Mouse (Mus musculus): ENCODE results near the gene Hunk. TPM values are rescaled to one million over a fixed set of nuclear protein-coding genes. Genes with fewer than 3 reads are reported as not detected.

Gene Hunk
- total RNA-seq, 2 experiments from 2014 or later: 7.2 to 8.4 TPM

DNA sequence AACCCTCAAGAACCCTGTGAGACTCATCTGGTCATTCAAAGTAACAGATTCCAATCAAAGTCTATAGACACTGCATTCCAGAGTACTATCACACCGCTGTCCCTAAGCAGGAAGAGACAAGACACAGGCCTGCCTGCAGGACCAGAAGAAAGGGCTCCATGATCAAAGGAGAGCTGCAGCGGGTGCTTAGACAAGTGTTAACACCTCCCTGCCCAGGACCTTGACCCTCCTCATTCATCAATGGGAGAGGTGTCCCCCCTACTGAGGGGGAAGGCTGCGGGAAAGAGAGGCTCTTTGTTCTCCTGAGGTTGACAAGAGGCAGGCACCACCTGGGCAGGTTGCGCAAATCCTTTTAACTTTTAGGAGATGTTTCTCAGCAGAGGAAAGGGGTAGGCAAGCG lies 51.5 kb downstream of the Hunk start:
- no peak for DNase-seq

DNA sequence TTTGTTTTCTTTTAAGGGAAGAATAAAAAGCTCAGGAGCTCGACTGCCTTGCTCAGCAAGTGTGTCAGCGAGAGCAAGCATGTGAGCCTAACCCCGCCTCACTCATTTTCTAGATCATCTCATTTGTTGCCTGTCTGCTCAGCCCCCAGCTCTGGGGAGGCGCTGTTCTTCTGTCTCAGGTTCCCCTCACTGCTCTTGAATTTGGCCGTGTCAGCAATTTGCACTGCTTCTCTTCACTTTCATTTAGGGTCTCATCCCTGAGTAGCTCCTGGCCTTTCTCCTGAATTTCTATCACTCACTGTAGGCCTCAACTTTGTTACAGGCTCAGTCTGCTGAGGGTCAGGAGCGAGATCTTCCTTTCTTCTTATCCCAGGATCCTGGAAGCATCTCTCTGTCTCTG lies 53.7 kb downstream of the Hunk start:
- no peak for DNase-seq

- no peak for DNase-seq
Measured at GRCm38 (mm10) chr16:90440654-90441053, 54.8 kb downstream of the Hunk start.

- no peak for DNase-seq
Measured at GRCm38 (mm10) chr16:90442991-90443390, 57.2 kb downstream of the Hunk start.

GRCm38 (mm10) chr16:90453197-90453596 lies 67.4 kb downstream of the Hunk start:
- peak; percentile 68 for DNase-seq

DNA sequence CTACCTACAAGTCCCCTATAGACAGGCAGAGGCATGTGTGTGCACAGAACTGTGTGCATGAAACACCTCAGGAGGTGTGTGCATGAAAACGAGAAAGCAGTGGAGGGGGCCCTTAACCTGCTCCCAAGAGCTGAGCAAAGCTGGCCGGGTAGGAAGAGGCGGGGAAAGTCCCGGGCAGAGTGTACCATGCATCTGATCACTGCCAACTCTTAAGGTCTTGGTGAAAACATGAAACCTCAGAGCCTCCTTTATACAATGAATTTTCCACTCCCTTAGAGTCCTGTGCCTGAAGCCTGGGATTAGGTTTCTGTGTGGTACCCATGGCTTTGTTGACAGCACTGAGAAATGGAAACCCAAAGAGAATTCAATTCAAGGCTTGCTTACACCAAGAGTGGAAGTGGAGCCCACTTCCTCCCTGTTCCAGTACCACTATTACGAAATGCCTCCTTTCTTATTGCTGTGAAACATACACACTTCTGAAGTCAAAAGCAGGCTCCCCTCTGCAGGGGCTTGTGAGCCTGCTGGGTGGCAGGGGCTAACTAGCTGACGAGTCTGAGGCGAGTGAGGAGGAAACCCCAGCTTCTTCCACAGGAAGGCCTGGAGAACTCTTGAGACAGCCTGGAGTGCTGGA lies 70.8 kb downstream of the Hunk start:
- no peak for DNase-seq

DNA sequence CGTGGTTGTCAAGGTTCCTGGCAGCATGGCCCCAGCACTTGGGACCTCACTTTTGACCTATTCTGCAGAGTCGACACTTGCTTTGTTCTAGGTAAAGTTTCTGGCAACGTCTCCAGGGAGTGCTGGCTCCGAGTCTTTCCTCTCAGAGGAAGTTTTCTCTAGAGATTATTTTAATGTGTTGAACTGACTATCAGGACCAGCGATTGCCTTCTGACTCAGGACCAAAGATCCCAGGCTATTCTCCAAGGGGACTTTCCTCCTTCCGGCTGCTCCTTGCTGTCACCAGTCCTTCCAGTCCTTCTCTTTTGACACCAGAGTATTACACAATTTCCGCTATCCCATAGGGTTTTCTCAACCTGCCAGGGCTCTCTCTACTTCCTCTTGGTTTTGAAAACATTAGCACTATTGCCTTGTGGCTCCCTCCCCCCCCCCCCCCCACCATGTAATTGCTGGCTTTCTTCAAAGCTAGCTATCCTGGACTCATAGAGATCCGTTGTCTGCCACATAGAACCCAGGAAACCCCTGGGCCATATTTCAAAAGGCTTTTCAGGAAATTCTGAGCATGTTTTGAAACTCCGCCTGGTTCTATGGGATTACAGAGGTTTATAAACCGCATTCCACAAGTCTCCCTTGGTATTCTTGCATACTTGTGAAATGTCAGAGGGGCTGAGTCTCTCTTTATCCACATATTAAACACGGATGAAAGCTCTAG lies 73.2 kb downstream of the Hunk start:
- DNase-seq: peak; percentile 25

- peak; percentile 43 for DNase-seq
Measured at GRCm38 (mm10) chr16:90461304-90461905, 75.6 kb downstream of the Hunk start.

DNA sequence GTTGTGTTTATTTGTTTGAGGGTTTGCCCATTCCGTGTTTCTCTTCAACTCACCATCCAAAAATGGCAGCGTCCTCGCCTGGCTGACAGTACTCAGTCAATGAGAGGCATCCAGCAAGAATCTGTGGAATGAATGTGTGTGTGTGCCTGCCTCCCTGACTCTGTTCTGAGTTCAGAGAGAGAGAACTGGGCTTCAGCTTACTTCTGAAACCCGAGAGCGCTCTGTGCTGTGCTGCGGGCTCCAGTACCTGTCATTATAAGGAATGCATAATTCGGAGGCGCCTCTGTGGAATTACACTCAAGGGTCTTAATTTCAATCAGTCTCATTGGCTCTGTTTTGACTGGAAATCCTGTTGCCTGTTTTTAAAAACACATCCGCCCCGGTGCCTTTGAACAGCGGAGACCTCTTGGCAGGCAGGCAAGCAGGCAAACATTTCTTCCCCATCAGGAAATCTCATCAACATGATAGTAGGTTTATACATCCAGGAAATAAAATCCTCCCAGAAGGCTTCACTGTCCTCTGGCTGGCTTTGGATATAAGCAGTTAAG lies 77.0 kb downstream of the Hunk start:
- no peak for DNase-seq

DNA sequence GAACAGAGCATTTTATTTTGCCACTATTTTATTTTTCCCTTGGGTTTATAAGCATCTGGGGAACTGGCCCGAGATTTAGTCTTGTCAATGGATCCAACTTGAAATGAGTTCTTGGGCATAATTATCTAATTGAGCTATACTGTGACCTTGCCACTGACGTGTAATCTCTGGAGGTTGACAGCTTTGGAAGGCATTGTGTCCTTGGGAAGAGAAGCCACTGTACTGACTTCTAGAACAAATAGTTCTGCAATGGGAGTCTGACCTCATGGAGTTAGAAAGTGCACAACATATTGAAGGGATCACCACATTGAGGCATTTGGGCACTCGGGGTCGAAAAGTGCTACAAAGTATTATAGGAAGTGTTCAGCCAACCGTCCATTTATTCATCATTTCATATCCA lies 79.3 kb downstream of the Hunk start:
- no peak for DNase-seq

GRCm38 (mm10) chr16:90468286-90468685 lies 82.5 kb downstream of the Hunk start:
- DNase-seq: no peak

GRCm38 (mm10) chr16:90475701-90476229 lies 90.0 kb downstream of the Hunk start:
- no peak for DNase-seq

- DNase-seq: no peak
Measured at GRCm38 (mm10) chr16:90481612-90482011, 95.8 kb downstream of the Hunk start.

GRCm38 (mm10) chr16:90483341-90483740 lies 97.5 kb downstream of the Hunk start:
- DNase-seq: no peak

GRCm38 (mm10) chr16:90485125-90485524 lies 99.3 kb downstream of the Hunk start:
- no peak for DNase-seq

DNA sequence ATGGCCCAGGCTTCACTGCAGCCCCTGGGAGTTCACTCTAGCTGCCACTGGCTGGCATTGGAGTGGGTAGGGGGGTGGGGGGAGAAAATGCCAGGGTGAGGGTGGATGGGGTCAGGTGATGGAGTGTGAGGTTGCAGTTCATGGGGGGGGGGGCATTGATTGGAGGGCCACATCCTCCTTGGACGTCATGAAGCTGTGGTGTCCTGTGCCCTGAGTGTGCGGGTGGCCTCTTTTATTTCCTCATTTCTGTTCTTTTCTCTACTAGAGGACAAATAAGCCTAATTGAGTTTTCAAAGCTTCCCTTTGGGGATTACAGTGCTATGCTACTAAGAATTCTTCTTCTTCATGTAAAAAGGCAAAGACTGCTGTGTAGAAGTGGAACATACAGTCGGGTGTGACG lies 99.8 kb downstream of the Hunk start:
- no peak for DNase-seq

DNA sequence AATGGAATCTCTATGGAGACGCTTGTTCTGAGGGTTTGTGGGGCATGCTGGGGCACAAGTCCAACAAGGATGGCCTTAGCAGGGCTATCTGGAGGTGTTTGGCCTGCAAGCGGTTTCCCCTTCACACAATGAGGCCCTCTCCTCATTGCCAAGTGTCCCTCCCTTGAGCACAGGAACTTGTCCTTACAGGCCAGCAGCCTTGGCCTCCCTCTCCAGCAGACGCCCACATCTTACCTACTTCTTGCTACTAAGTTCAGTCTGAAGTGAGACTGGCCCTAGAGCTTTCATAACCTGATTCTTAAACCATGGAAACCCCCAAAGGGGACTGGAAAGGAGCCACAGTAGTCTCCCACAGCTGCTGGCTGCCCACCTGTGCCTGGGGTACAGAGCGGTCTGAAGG lies 104.3 kb downstream of the Hunk start:
- no peak for DNase-seq

GRCm38 (mm10) chr16:90491898-90492499 lies 106.2 kb downstream of the Hunk start:
- no peak for DNase-seq

DNA sequence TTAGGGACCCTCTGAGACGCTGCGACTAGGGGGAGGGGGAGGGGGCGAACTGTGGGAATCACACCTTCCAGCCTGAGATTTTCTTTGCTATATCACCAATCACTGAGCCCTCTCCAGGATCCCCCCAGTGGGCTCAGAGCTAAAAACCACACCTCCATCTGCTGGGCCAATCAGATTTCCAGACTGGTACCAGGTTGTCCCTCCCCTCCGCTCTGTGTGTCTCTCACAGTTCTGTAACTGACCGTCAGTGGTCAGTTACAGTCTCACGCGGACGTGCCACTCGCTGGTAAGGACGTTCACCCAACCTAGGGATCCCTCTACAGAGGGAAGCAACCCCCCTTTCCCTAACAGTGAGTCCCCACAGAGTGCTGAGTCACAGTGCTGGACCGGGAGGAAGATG lies 111.1 kb downstream of the Hunk start:
- no peak for DNase-seq

GRCm38 (mm10) chr16:90497749-90498464 lies 112.1 kb downstream of the Hunk start:
- DNase-seq: no peak

GRCm38 (mm10) chr16:90500809-90501208 lies 115.0 kb downstream of the Hunk start:
- DNase-seq: no peak

- no peak for DNase-seq
Measured at GRCm38 (mm10) chr16:90505252-90505651, 119.4 kb downstream of the Hunk start.
